Mouse (Mus musculus) myocyte (in vitro differentiated cells): ENCODE data around the gene Cd5.

ENCODE experiments used
- CEBPB ChIP-seq: IDR thresholded peaks from 2 replicates; pipeline ENCODE4 v1.6.1; 2011; ENCODE audit warnings: mild to moderate bottlenecking, moderate library complexity; ENCODE audit not compliant: poor library complexity, insufficient read depth, severe bottlenecking
- E2F4 ChIP-seq: IDR thresholded peaks from one replicate; pipeline ENCODE4 v1.6.1; 2011; ENCODE audit warnings: mild to moderate bottlenecking, control low read depth, moderate library complexity; ENCODE audit not compliant: insufficient read depth
- MAX ChIP-seq: IDR thresholded peaks from one replicate; pipeline ENCODE4 v1.6.1; 2011; ENCODE audit warnings: low read depth, mild to moderate bottlenecking, control low read depth
- MYOD1 ChIP-seq, 3 experiments: IDR thresholded peaks; one replicate each; pipeline ENCODE4 v1.6.1; 2011; ENCODE audit warnings: control low read depth in 2 of 3, low read depth in 2 of 3, mild to moderate bottlenecking in 2 of 3, moderate library complexity in 1 of 3; ENCODE audit not compliant: insufficient read length in 2 of 3, control insufficient read depth in 1 of 3
- MYOG ChIP-seq, 3 experiments: IDR thresholded peaks; one replicate each; pipeline ENCODE4 v1.6.1; 2011; ENCODE audit warnings: control low read depth in 2 of 3, low read depth in 2 of 3, mild to moderate bottlenecking in 2 of 3; ENCODE audit not compliant: insufficient read length in 2 of 3, control insufficient read depth in 1 of 3, insufficient read depth in 1 of 3
- POLR2A ChIP-seq: IDR thresholded peaks from one replicate; pipeline ENCODE4 v1.6.1; 2011; ENCODE audit warnings: low read depth, mild to moderate bottlenecking, control low read depth, moderate library complexity; ENCODE audit not compliant: insufficient read length
- POLR2AphosphoS2 ChIP-seq: IDR thresholded peaks from one replicate; pipeline ENCODE4 v1.6.1; 2011; ENCODE audit warnings: low read depth, control low read depth; ENCODE audit not compliant: insufficient read length
- REST ChIP-seq: IDR thresholded peaks from one replicate; pipeline ENCODE4 v1.6.1; 2011; ENCODE audit warnings: mild to moderate bottlenecking, control low read depth, moderate library complexity; ENCODE audit not compliant: insufficient read depth, insufficient read length
- TCF12 ChIP-seq: IDR thresholded peaks from one replicate; pipeline ENCODE4 v1.6.1; 2011; ENCODE audit warnings: mild to moderate bottlenecking, control low read depth; ENCODE audit not compliant: poor library complexity, insufficient read depth, severe bottlenecking
- USF1 ChIP-seq: IDR thresholded peaks from one replicate; pipeline ENCODE4 v1.6.1; 2011; ENCODE audit warnings: low read depth, mild to moderate bottlenecking, control low read depth, moderate library complexity

- TF ChIP-seq POLR2A (no peak), MYOD1 (IDR thresholded peaks at IDR 0.05; ENCODE audit: control insufficient read depth in 1 of 3, insufficient read length in 2 of 3, low read depth in 2 of 3) (no peak), USF1 (no peak), MAX (no peak), POLR2AphosphoS2 (no peak), CEBPB (no peak), TCF12 (no peak), MYOG (IDR thresholded peaks at IDR 0.05; ENCODE audit: control insufficient read depth in 1 of 3, insufficient read depth in 1 of 3, insufficient read length in 2 of 3, low read depth in 2 of 3) (no peak), E2F4 (no peak), REST (no peak)
These were observed 21.4 kb upstream of the Cd5 start for GRCm38 (mm10) chr19:10759983-10760831.
